Mouse (Mus musculus) cerebral cortex, adult 2 months (tissue): ENCODE measurements around the gene Msi2.

Source experiments
- WGBS: fragments of 180-500 bp; shearing (Covaris S2); methylation state at CpG from one replicate; pipeline ENCODE4 v1.1.7; 2018; 5-methylcytosine and 5-hydroxymethylcytosine counted together

The Msi2 gene

DNA sequence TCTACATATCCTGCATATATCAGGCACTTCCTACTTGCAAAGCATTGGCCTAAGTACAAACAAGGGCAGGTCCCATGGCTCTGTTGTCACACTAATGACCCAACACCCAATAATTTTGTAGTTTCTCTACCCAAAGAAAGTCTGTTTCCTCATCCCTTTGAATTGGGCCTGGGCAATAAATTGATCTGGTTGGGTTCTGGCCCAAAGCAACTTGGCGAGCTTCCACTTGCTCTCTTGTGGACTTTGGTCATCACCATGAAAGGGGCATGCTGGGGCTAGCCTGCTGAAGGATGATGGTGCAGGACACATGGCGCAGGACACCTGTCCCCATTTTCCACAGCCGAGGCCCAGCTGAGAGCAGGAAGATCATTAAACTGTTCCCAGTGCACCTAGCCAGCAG lies 234.3 kb downstream of the Msi2 start:
- 96% methylated on average over 3 of the region's 3 CpGs for WGBS

GRCm38 (mm10) chr11:88482636-88483035 lies 235.7 kb downstream of the Msi2 start:
- 68% methylated on average over 11 of the region's 11 CpGs for WGBS

DNA sequence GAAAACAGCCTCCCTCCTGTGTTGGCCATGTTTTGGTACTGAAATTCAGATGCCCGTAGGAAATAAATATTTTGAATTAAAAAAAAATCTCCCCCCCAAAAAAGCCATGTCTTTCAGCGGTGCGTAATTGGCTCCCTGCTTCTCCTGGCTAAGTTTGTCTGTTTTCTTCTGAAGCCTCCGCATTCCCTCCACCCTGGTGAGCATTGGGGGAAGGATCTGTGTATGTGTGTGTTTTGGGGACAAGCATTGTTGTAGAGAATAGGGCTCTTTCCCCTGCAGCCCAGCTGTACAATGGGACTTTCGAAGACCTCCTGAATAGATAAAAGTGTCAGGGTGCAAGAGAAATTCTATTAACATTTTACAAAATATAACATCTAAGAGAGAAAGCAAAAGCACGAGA lies 236.1 kb downstream of the Msi2 start:
- WGBS = 49% methylated on average over 6 of the region's 6 CpGs

- WGBS = 50% methylated on average over 7 of the region's 7 CpGs
Observed at GRCm38 (mm10) chr11:88481602-88482161, 236.6 kb downstream of the Msi2 start.

DNA sequence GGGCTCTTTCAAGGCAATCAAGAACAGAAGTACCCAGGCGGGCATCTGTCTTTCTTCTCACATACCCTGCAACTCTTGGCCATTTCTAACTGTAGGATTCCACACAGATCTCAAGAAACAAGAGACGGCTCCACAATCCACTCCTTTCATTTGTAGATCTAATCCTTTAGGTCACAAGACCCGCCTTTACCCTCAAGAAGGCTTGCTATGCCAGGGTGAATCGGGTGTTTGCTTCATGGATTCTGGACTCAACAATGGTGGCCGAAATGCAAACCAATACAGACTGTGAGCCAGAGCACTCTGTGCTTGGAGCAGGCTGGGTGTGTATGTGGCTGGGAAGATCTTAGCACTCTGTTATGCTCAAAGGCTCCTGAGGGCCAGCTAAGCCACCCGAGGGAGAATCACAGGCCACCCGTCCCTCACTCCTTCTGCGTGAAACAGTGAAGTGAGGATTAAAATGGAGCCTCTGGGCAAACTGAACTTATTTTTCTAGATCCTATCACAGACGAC lies 237.2 kb downstream of the Msi2 start:
- 72% methylated on average over 9 of the region's 9 CpGs for WGBS

GRCm38 (mm10) chr11:88479498-88479897 lies 238.8 kb downstream of the Msi2 start:
- 89% methylated on average over 5 of the region's 5 CpGs for WGBS

DNA sequence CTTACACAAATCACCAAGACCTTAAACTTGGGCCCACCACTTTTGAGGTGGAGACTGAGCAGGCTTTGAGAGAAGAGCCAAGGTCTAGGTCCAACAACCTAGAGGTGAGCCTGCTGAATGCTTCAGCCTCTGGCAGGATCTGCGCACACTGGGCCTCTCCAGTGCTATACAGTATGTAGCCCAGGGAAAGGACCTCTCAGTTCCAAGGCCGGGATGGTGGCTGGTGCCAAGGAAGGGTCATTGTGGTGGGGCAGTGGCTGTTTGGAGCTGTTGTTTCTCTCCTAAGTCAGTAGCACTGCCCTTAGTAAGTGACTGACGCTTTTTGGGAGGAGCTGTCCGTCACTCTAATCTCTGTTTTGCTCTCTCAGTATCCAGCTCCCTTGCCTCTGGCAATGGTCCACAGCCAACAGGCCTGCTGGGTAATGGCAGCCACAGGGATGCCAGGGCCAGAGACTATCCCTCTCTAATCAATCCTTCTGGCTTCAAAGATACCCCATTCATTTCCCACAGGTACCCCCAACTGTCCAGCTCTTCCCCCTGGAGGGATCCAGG lies 243.3 kb downstream of the Msi2 start:
- WGBS = 84% methylated on average over 4 of the region's 4 CpGs

- 81% methylated on average over 8 of the region's 8 CpGs for WGBS
Observed at GRCm38 (mm10) chr11:88472731-88473130, 245.6 kb downstream of the Msi2 start.

DNA sequence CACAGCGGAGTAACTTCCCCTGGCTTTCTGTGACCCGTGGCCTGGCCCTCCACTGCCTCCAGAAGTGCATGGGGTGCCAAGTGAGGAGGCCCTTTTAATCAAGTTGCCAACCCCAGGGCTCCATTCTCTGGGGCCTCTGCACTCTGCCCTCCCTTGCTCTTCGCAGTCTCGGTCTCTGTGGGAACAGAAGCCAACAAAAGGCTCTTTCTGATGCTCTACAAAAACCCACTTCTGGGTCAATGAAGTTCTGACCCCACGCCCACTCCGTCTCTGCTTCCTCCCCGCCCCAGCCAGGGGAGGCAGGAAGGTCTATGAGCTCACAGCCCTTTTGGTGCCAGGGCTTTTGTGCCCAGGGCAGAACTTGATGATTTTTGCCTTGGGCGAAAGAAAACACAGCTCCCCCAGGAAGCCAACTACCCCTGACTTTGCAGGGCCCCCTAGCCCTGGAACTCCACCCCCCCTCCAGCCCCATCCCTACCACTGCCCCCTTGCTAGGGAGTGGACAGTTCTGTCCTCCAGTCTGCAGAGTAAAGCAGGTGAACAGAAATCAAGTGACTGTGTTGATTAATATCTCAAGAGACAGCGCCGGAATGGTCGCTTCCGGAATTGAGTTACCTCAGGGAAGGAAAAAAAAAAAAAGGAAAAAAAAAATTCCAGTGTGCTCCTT lies 246.2 kb downstream of the Msi2 start:
- whole genome bisulfite sequencing = 57% methylated on average over 12 of the region's 12 CpGs

GRCm38 (mm10) chr11:88467498-88468245 lies 250.6 kb downstream of the Msi2 start:
- 48% methylated on average over 18 of the region's 18 CpGs for WGBS

- WGBS = 79% methylated on average over 6 of the region's 6 CpGs
Observed at GRCm38 (mm10) chr11:88463951-88464350, 254.4 kb downstream of the Msi2 start.

GRCm38 (mm10) chr11:88462789-88463188 lies 255.5 kb downstream of the Msi2 start:
- 89% methylated on average over 8 of the region's 8 CpGs for WGBS

- WGBS = 91% methylated on average over 4 of the region's 4 CpGs
Observed at GRCm38 (mm10) chr11:88461601-88462000, 256.7 kb downstream of the Msi2 start.

GRCm38 (mm10) chr11:88459946-88460736 lies 258.2 kb downstream of the Msi2 start:
- WGBS = 76% methylated on average over 19 of the region's 19 CpGs

- WGBS = 86% methylated on average over 10 of the region's 10 CpGs
Observed at GRCm38 (mm10) chr11:88457241-88457738, 261.0 kb downstream of the Msi2 start.

GRCm38 (mm10) chr11:88454867-88455806 lies 263.2 kb downstream of the Msi2 start:
- 58% methylated on average over 19 of the region's 19 CpGs for WGBS

- WGBS = 83% methylated on average over 6 of the region's 6 CpGs
Observed at GRCm38 (mm10) chr11:88449180-88449579, 269.1 kb downstream of the Msi2 start.

GRCm38 (mm10) chr11:88448571-88448970 lies 269.7 kb downstream of the Msi2 start:
- WGBS = 95% methylated on average over 3 of the region's 3 CpGs

DNA sequence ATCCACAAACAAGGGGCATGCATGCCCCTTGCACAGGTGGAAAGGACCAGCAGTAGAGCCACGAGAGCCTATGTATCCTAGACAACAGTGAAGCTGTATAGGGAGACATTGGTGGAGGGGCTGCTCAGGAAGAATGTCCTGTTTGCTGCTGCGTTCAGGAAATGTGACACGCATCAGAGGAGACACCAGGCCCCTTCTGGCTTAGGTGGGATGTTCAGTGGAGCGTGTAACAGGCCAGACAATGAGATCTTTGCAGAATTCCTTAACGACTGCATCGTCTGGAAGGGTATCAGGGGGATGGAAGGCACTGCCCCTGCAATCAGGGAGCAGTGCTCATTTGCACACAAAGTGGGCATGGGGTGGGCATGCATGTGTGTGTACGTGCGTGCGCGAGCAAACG lies 271.0 kb downstream of the Msi2 start:
- WGBS = 89% methylated on average over 11 of the region's 11 CpGs

DNA sequence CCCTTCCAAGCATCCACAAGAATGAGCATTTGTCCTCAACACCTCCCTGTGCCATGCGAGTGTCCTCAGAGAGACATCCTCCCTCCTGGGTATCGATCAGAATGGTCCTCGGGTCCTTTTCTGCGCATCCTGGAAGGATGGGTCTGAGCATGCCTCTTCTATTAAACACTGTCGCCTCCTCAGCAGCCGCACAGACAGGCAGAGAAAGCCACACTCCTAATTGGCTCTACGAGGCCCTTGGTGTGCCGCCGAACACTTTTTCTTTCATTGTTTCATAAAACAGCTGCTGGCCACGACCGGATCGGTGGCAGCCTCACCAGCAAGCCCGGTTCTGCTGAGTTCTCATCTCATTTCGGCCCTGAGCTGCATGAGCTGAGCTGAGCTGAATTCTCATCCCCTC lies 274.4 kb downstream of the Msi2 start:
- WGBS = 64% methylated on average over 14 of the region's 14 CpGs
